Mouse (Mus musculus): ENCODE measurements around the gene Klc1.

Gene Klc1

GRCm38 (mm10) chr12:111774156-111774555, 15.5 kb downstream of the Klc1 start:
- no peak for DNase-seq (ENCODE audit: low spot score)

GRCm38 (mm10) chr12:111774845-111775244, 16.2 kb downstream of the Klc1 start:
- DNase-seq (ENCODE audit: low spot score), result no peak

GRCm38 (mm10) chr12:111777919-111778318, 19.3 kb downstream of the Klc1 start:
- DNase-seq (ENCODE audit: low spot score), result no peak

GRCm38 (mm10) chr12:111779544-111779943, 20.9 kb downstream of the Klc1 start:
- DNase-seq (ENCODE audit: low spot score), result no peak

GRCm38 (mm10) chr12:111785174-111785573, 26.5 kb downstream of the Klc1 start:
- DNase-seq (ENCODE audit: low spot score), result no peak

- DNase-seq (ENCODE audit: low spot score), result no peak
Measured at GRCm38 (mm10) chr12:111787015-111787414, 28.4 kb downstream of the Klc1 start.

- no peak for DNase-seq (ENCODE audit: low spot score)
Measured at GRCm38 (mm10) chr12:111790090-111790489, 31.4 kb downstream of the Klc1 start.

- DNase-seq (ENCODE audit: low spot score), result no peak
Measured at GRCm38 (mm10) chr12:111790631-111791030, 32.0 kb downstream of the Klc1 start.

- DNase-seq (ENCODE audit: low spot score), result no peak
Measured at GRCm38 (mm10) chr12:111791474-111792104, 32.9 kb downstream of the Klc1 start.

GRCm38 (mm10) chr12:111794102-111794501, 35.5 kb downstream of the Klc1 start:
- DNase-seq (ENCODE audit: low spot score), result no peak

GRCm38 (mm10) chr12:111794526-111795179, 36.0 kb downstream of the Klc1 start:
- DNase-seq (ENCODE audit: low spot score), result no peak

- no peak for DNase-seq (ENCODE audit: low spot score)
Measured at GRCm38 (mm10) chr12:111795180-111795895, 36.7 kb downstream of the Klc1 start.

GRCm38 (mm10) chr12:111797251-111797650, 38.6 kb downstream of the Klc1 start:
- no peak for DNase-seq (ENCODE audit: low spot score)

- no peak for DNase-seq (ENCODE audit: low spot score)
Measured at GRCm38 (mm10) chr12:111798493-111798892, 39.8 kb downstream of the Klc1 start.

- no peak for DNase-seq (ENCODE audit: low spot score)
Measured at GRCm38 (mm10) chr12:111800459-111801183, 42.0 kb downstream of the Klc1 start.

- no peak for DNase-seq (ENCODE audit: low spot score)
Measured at GRCm38 (mm10) chr12:111803538-111803937, 44.9 kb downstream of the Klc1 start.

- no peak for DNase-seq (ENCODE audit: low spot score)
Measured at GRCm38 (mm10) chr12:111808775-111809174, 50.1 kb downstream of the Klc1 start.

GRCm38 (mm10) chr12:111809762-111810161, 51.1 kb downstream of the Klc1 start:
- DNase-seq (ENCODE audit: low spot score), result peak; percentile 64

GRCm38 (mm10) chr12:111812075-111812474, 53.4 kb downstream of the Klc1 start:
- no peak for DNase-seq (ENCODE audit: low spot score)

- DNase-seq (ENCODE audit: low spot score), result no peak
Measured at GRCm38 (mm10) chr12:111812611-111813010, 54.0 kb downstream of the Klc1 start.

GRCm38 (mm10) chr12:111813111-111813765, 54.6 kb downstream of the Klc1 start:
- no peak for DNase-seq (ENCODE audit: low spot score)
